Mouse (Mus musculus) spleen, postnatal 4 days (tissue): ENCODE data around the gene Slc25a53.

Source experiments
- DNase-seq, 2 experiments: peaks; one replicate each; pipeline ENCODE4 v3.0.0; 2022; ENCODE audit warnings: low spot score in 2 of 2

Slc25a53 gene

GRCm38 (mm10) chrX:137038000-137038483 lies at the start of gene Slc25a53:
Gene Slc25a53 (minus strand): TSS chrX:137038302.
- DNase-seq: peak; percentile 65 to 82

GRCm38 (mm10) chrX:137063202-137063601 lies 25.1 kb upstream of the Slc25a53 start:
- no peak for DNase-seq

GRCm38 (mm10) chrX:137049425-137050225 lies 11.5 kb upstream of the Slc25a53 start, which contains the start of gene Fam199x:
Gene Fam199x (plus strand): TSS chrX:137049594.
- peak; percentile 76 to 88 for DNase-seq

- DNase-seq: no peak
Measured at GRCm38 (mm10) chrX:137049060-137049424, 10.9 kb upstream of the Slc25a53 start.

GRCm38 (mm10) chrX:137038502-137038901 lies 400 bp upstream of the Slc25a53 start:
- DNase-seq: no peak

- no peak for DNase-seq
Measured at GRCm38 (mm10) chrX:137037470-137037999, 567 bp downstream of the Slc25a53 start.

GRCm38 (mm10) chrX:137034322-137034721 lies 3.8 kb downstream of the Slc25a53 start:
- no peak for DNase-seq

- DNase-seq: no peak
Measured at GRCm38 (mm10) chrX:137031726-137032125, 6.4 kb downstream of the Slc25a53 start.

- no peak for DNase-seq
Measured at GRCm38 (mm10) chrX:137030916-137031315, 7.2 kb downstream of the Slc25a53 start.

- peak; percentile 42 to 78 for DNase-seq
Measured at GRCm38 (mm10) chrX:137019310-137019709, 18.8 kb downstream of the Slc25a53 start.

GRCm38 (mm10) chrX:137017668-137018067 lies 20.4 kb downstream of the Slc25a53 start:
- DNase-seq: no peak

- peak in 1 of 2 experiments; percentile 29 for DNase-seq
Measured at GRCm38 (mm10) chrX:137015099-137015709, 22.9 kb downstream of the Slc25a53 start.

- DNase-seq: no peak
Measured at GRCm38 (mm10) chrX:136996256-136996655, 41.8 kb downstream of the Slc25a53 start.

GRCm38 (mm10) chrX:136993641-136994040 lies 44.5 kb downstream of the Slc25a53 start:
- no peak for DNase-seq

- DNase-seq: peak; percentile 38 to 67
Measured at GRCm38 (mm10) chrX:136992978-136993547, 45.0 kb downstream of the Slc25a53 start, which contains the start of gene Zcchc18. Gene Zcchc18 (plus strand): TSS chrX:136993155.

- DNase-seq: peak in 1 of 2 experiments; percentile 43
Measured at GRCm38 (mm10) chrX:136992191-136992965, 45.7 kb downstream of the Slc25a53 start.

GRCm38 (mm10) chrX:136991274-136991673 lies 46.8 kb downstream of the Slc25a53 start:
- DNase-seq: no peak

GRCm38 (mm10) chrX:136986039-136986438 lies 52.1 kb downstream of the Slc25a53 start:
- peak in 1 of 2 experiments; percentile 16 for DNase-seq

GRCm38 (mm10) chrX:136978616-136979015 lies 59.5 kb downstream of the Slc25a53 start:
- no peak for DNase-seq

GRCm38 (mm10) chrX:136976424-136977084 lies 61.5 kb downstream of the Slc25a53 start, which contains the start of the genes Tmsb15l and Tmsb15b1:
Gene Tmsb15l (minus strand): TSS chrX:136976869.
Gene Tmsb15b1 (minus strand): TSS chrX:136976874.
- DNase-seq: peak in 1 of 2 experiments; percentile 50

- DNase-seq: peak in 1 of 2 experiments; percentile 2
Measured at GRCm38 (mm10) chrX:136975397-136975796, 62.7 kb downstream of the Slc25a53 start, which contains the start of gene Tmsb15b2. Gene Tmsb15b2 (minus strand): TSS chrX:136975497.
